Comparison of ENCODE assay signal across 27 mouse cellular contexts in genomic region chr1:184462481-184463124, GRCm38 (mm10).
DNase-seq lines count a peak whose midpoint lies in the region; ATAC-seq and TF ChIP-seq lines count a peak whose summit lies in the region.
"Had no signal": no experiment of that assay in that cellular context is flagged by ENCODE, and none has a peak within 500 bp of the region (broad histone marks: within the 10 kb centered on the region; RNA-seq: fewer than 3 reads in every experiment).

No protein-coding gene starts in this region.

- no peak overlapping the region for H3K27ac ChIP-seq in intestine, embryonic 14.5 days (ENCODE audit: low read depth)
- H3K27ac ChIP-seq in intestine, embryonic 15.5 days: no peak overlapping the region
- no peak overlapping the region for H3K27ac ChIP-seq in midbrain, embryonic 13.5 days
- no peak overlapping the region for H3K27ac ChIP-seq in midbrain, postnatal 0 days (ENCODE audit: low read depth, low read length)
- H3K27ac ChIP-seq in midbrain, embryonic 14.5 days (replicated peaks; ENCODE audit: low read depth, low read length): no peak overlapping the region
- H3K27ac ChIP-seq: forebrain, embryonic 10.5 days; forebrain, embryonic 13.5 days; heart, embryonic 15.5 days; hindbrain, embryonic 10.5 days; hindbrain, embryonic 13.5 days had no signal

- no peaks in the 10 kb centered on the region for H3K9me3 ChIP-seq in intestine, embryonic 14.5 days (ENCODE audit: control insufficient read depth, low read length)
- H3K9me3 ChIP-seq in intestine, embryonic 15.5 days: no peaks in the 10 kb centered on the region
- H3K9me3 ChIP-seq in midbrain, embryonic 13.5 days: no peaks in the 10 kb centered on the region
- no peaks in the 10 kb centered on the region for H3K9me3 ChIP-seq in midbrain, postnatal 0 days (ENCODE audit: low read length)
- no peaks in the 10 kb centered on the region for H3K9me3 ChIP-seq in midbrain, embryonic 14.5 days (ENCODE audit: control insufficient read depth, low read length)
- H3K9me3 ChIP-seq: forebrain, embryonic 10.5 days; forebrain, embryonic 13.5 days; heart, embryonic 12.5 days; heart, embryonic 15.5 days; hindbrain, embryonic 10.5 days; hindbrain, embryonic 13.5 days had no signal

- H3K9ac ChIP-seq in intestine, embryonic 14.5 days (ENCODE audit: low read length): no peak overlapping the region
- no peak overlapping the region for H3K9ac ChIP-seq in intestine, embryonic 15.5 days
- H3K9ac ChIP-seq in midbrain, embryonic 13.5 days (replicated peaks): no peak overlapping the region
- no peak overlapping the region for H3K9ac ChIP-seq in midbrain, postnatal 0 days (replicated peaks; ENCODE audit: low read length, poor library complexity, severe bottlenecking)
- H3K9ac ChIP-seq in midbrain, embryonic 14.5 days (replicated peaks; ENCODE audit: low read length): no peak overlapping the region
- H3K9ac ChIP-seq: forebrain, embryonic 13.5 days; heart, embryonic 12.5 days; heart, embryonic 15.5 days; hindbrain, embryonic 13.5 days had no signal

- H3K27me3 ChIP-seq in intestine, embryonic 14.5 days (replicated peaks; ENCODE audit: control insufficient read depth, insufficient read depth, low read length): no peaks in the 10 kb centered on the region
- H3K27me3 ChIP-seq in intestine, embryonic 15.5 days (replicated peaks): no peaks in the 10 kb centered on the region
- peaks cover 20% of the 10 kb centered on the region for H3K27me3 ChIP-seq in midbrain, embryonic 13.5 days
- no peaks in the 10 kb centered on the region for H3K27me3 ChIP-seq in midbrain, postnatal 0 days (ENCODE audit: insufficient read depth, low read length)
- H3K27me3 ChIP-seq in midbrain, embryonic 14.5 days (ENCODE audit: control insufficient read depth, insufficient read depth, low read length): no peaks in the 10 kb centered on the region
- H3K27me3 ChIP-seq: CH12.LX; forebrain, embryonic 13.5 days; heart, embryonic 12.5 days; heart, embryonic 15.5 days; hindbrain, embryonic 13.5 days had no signal

- no peak overlapping the region for H3K4me3 ChIP-seq in intestine, embryonic 14.5 days (ENCODE audit: low read depth, low read length)
- no peak overlapping the region for H3K4me3 ChIP-seq in intestine, embryonic 15.5 days (replicated peaks)
- no peak overlapping the region for H3K4me3 ChIP-seq in midbrain, embryonic 13.5 days (replicated peaks)
- no peak overlapping the region for H3K4me3 ChIP-seq in midbrain, postnatal 0 days (ENCODE audit: low read depth, low read length)
- H3K4me3 ChIP-seq in midbrain, embryonic 14.5 days (replicated peaks; ENCODE audit: low read depth, low read length): no peak overlapping the region
- H3K4me3 ChIP-seq: forebrain, embryonic 10.5 days; forebrain, embryonic 13.5 days; heart, embryonic 12.5 days; heart, embryonic 15.5 days; hindbrain, embryonic 10.5 days; hindbrain, embryonic 13.5 days had no signal

- H3K4me2 ChIP-seq in intestine, embryonic 14.5 days (ENCODE audit: low read length): no peak overlapping the region
- no peak overlapping the region for H3K4me2 ChIP-seq in intestine, embryonic 15.5 days (replicated peaks)
- H3K4me2 ChIP-seq in midbrain, embryonic 13.5 days (replicated peaks): no peak overlapping the region
- H3K4me2 ChIP-seq in midbrain, postnatal 0 days (ENCODE audit: low read depth, low read length, poor library complexity, severe bottlenecking): no peak overlapping the region
- no peak overlapping the region for H3K4me2 ChIP-seq in midbrain, embryonic 14.5 days (ENCODE audit: low read length)
- H3K4me2 ChIP-seq: forebrain, embryonic 13.5 days; heart, embryonic 12.5 days; heart, embryonic 15.5 days; hindbrain, embryonic 13.5 days had no signal

- 58% methylated on average over 9 of the region's 9 CpGs for WGBS in intestine, embryonic 14.5 days
- 57% methylated on average over 9 of the region's 9 CpGs for WGBS in intestine, embryonic 15.5 days
- 23% methylated on average over 9 of the region's 9 CpGs for WGBS in midbrain, embryonic 13.5 days
- WGBS in midbrain, postnatal 0 days: 24% methylated on average over 9 of the region's 9 CpGs
- WGBS in midbrain, embryonic 14.5 days: 23% methylated on average over 9 of the region's 9 CpGs

- ATAC-seq in intestine, embryonic 14.5 days (replicated peaks; ENCODE audit: low FRiP score, low TSS enrichment, low read depth): no peak
- no peak for ATAC-seq in intestine, embryonic 15.5 days
- peak; percentile 69; the same call in 1 of the 2 replicates for ATAC-seq in midbrain, embryonic 13.5 days
- ATAC-seq in midbrain, postnatal 0 days (ENCODE audit: low FRiP score): no peak
- no peak for ATAC-seq in midbrain, embryonic 14.5 days (ENCODE audit: low FRiP score, low TSS enrichment)
- ATAC-seq: forebrain, embryonic 13.5 days; forebrain, embryonic 16.5 days; hindbrain, embryonic 16.5 days; Patski had no signal

- no peaks in the 10 kb centered on the region for H3K36me3 ChIP-seq in intestine, embryonic 14.5 days (ENCODE audit: control insufficient read depth, insufficient read depth, low read length)
- H3K36me3 ChIP-seq in intestine, embryonic 15.5 days: no peaks in the 10 kb centered on the region
- H3K36me3 ChIP-seq in midbrain, embryonic 13.5 days: no peaks in the 10 kb centered on the region
- no peaks in the 10 kb centered on the region for H3K36me3 ChIP-seq in midbrain, postnatal 0 days (ENCODE audit: insufficient read depth, low read length)
- no peaks in the 10 kb centered on the region for H3K36me3 ChIP-seq in midbrain, embryonic 14.5 days (ENCODE audit: control insufficient read depth, insufficient read depth, low read length)
- H3K36me3 ChIP-seq: forebrain, embryonic 10.5 days; G1E; heart, embryonic 12.5 days; heart, embryonic 15.5 days; hindbrain, embryonic 10.5 days; hindbrain, embryonic 13.5 days had no signal

- DNase-seq in intestine, embryonic 14.5 days (ENCODE audit: low spot score): peak; percentile 48
- no peak for DNase-seq in midbrain, postnatal 0 days (ENCODE audit: low spot score)
- DNase-seq in midbrain, embryonic 14.5 days: peak; percentile 50
- no peak for DNase-seq in cerebellum, postnatal 14 days
- DNase-seq: adrenal gland, postnatal 10 days; adrenal gland, postnatal 36 days; B cell, adult 2 months; cerebellum, adult 11 months; cerebellum, adult 2 months; cerebellum, postnatal 10 days; gastrocnemius, postnatal 10 days; gastrocnemius, postnatal 36 days; heart, postnatal 10 days; heart, postnatal 36 days had no signal

- TF ChIP-seq CTCF in midbrain, postnatal 0 days (IDR thresholded peaks at IDR 0.05): no peak

- H3K4me1 ChIP-seq in intestine, embryonic 14.5 days (replicated peaks; ENCODE audit: control insufficient read depth, insufficient read depth, low read length): no peaks in the 10 kb centered on the region
- no peaks in the 10 kb centered on the region for H3K4me1 ChIP-seq in intestine, embryonic 15.5 days (replicated peaks)
- H3K4me1 ChIP-seq in midbrain, embryonic 13.5 days (replicated peaks): peaks cover 9% of the 10 kb centered on the region
- no peaks in the 10 kb centered on the region for H3K4me1 ChIP-seq in midbrain, postnatal 0 days (ENCODE audit: insufficient read depth, low read length)
- H3K4me1 ChIP-seq in midbrain, embryonic 14.5 days (ENCODE audit: control insufficient read depth, insufficient read depth, low read length): peaks cover 5% of the 10 kb centered on the region; the same call in 1 of the 2 replicates
- H3K4me1 ChIP-seq: forebrain, embryonic 13.5 days; heart, embryonic 12.5 days; heart, embryonic 15.5 days; hindbrain, embryonic 13.5 days had no signal

Comparison
In these comparisons a context has a peak if more than half of its experiments do, and no peak if none do; other contexts are left out.
1. DNase-seq: peak in intestine, embryonic 14.5 days (single experiment) and midbrain, embryonic 14.5 days (single experiment); none in midbrain, postnatal 0 days (single experiment) and cerebellum, postnatal 14 days (0 of 2).